Mouse (Mus musculus) bone marrow, adult 2 months (tissue): ENCODE data around the gene Olfr651.

Experiments
- CTCF ChIP-seq: fragments of 200-500 bp; IDR thresholded peaks from 2 replicates; pipeline ENCODE4 v1.5.1; 2011; ENCODE audit warnings: low read length, control low read depth; ENCODE audit not compliant: control insufficient read depth, insufficient read depth
- POLR2A ChIP-seq: fragments of 200-500 bp; IDR thresholded peaks from 2 replicates; pipeline ENCODE4 v1.6.1; 2011; ENCODE audit warnings: low read depth, mild to moderate bottlenecking, control low read depth, low read length, borderline replicate concordance; ENCODE audit not compliant: control insufficient read depth

DNA sequence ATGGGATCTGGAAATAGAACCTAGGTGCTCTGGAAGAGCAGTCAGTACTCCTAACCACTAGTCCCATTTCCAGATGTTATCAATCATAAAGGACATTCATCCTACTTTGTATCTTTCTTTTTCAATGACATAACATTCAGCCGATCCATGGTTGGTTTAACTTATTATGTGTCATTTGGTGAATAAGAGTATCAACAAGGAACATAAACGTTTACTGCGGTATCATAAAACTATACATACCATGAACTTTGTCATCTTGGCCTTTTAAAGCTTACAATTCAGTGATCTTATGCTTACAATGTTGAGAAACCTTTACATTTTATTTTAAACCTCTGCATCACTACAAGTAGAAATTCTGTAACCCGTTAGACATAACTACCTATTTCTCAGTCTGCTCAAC is 31.5 kb downstream of the Olfr651 start:
- TF ChIP-seq POLR2A (no peak), CTCF (no peak)
